Mouse (Mus musculus) lung, embryonic 14.5 days (tissue): ENCODE measurements around the gene Ddhd1. TPM values are rescaled to one million over a fixed set of nuclear protein-coding genes. Genes with fewer than 3 reads are reported as not detected.
A peak's percentile ranks its signal among the peaks of the same experiment; 100 is the strongest.

Experiments
- ATAC-seq: fragments of 200-750 bp; cut with Nextera tagmentation; 2 replicates; pipeline ENCODE4 v1.8.0; 2017; ENCODE audit warnings: mild to moderate bottlenecking, moderate TSS enrichment, moderate library complexity; ENCODE audit not compliant: insufficient read depth
- DNase-seq: peaks from one replicate; pipeline ENCODE4 v3.0.0-alpha.2; 2015
- H3K27ac ChIP-seq: fragments of 300-500 bp; sonication (generic); 2 replicates; pipeline ENCODE4 v1.5.1; 2014; ENCODE audit warnings: low read depth, mild to moderate bottlenecking, moderate library complexity
- H3K27me3 ChIP-seq: fragments of 300-500 bp; sonication (generic); 2 replicates; pipeline ENCODE4 v1.6.1; 2014; ENCODE audit warnings: low read length, control low read depth; ENCODE audit not compliant: insufficient read depth
- H3K36me3 ChIP-seq: fragments of 300-500 bp; sonication (generic); 2 replicates; pipeline ENCODE4 v1.6.1; 2014; ENCODE audit warnings: control low read depth; ENCODE audit not compliant: insufficient read depth
- H3K4me1 ChIP-seq: fragments of 300-500 bp; sonication (generic); 2 replicates; pipeline ENCODE4 v1.6.1; 2014; ENCODE audit warnings: antibody characterized with exemption, control low read depth; ENCODE audit not compliant: insufficient read depth
- H3K4me2 ChIP-seq: fragments of 300-500 bp; sonication (generic); 2 replicates; pipeline ENCODE4 v1.6.1; 2014; ENCODE audit warnings: mild to moderate bottlenecking
- H3K4me3 ChIP-seq: fragments of 300-500 bp; sonication (generic); 2 replicates; pipeline ENCODE4 v1.5.1; 2014; ENCODE audit warnings: low read depth, low read length
- H3K9ac ChIP-seq: fragments of 300-500 bp; sonication (generic); 2 replicates; pipeline ENCODE4 v1.6.1; 2014
- H3K9me3 ChIP-seq: fragments of 300-500 bp; sonication (generic); 2 replicates; pipeline ENCODE4 v1.6.1; 2016; ENCODE audit warnings: low read depth, low read length, control low read depth
- CTCF ChIP-seq: IDR thresholded peaks from 2 replicates; pipeline ENCODE4 v1.5.1; 2016; ENCODE audit warnings: antibody characterized with exemption, low read depth
- WGBS: fragments of 180-500 bp; shearing (Covaris S2); extraction: QIAGEN DNeasy Blood & Tissue Kit; methylation state at CpG from one replicate; pipeline ENCODE4 v1.1.7; 2014; 5-methylcytosine and 5-hydroxymethylcytosine counted together
- polyA plus RNA-seq: library from polyadenylated mRNA; unstranded; fragments of >200 nt; fragmentation: Nextera tagmentation; extraction: Ambion mirVana; gene quantifications from 2 replicates; pipeline ENCODE4 v1.2.1, GENCODE M21; 2014

The Ddhd1 gene
- polyA plus RNA-seq, 1 experiment from 2014 or later = 8.5 TPM

DNA sequence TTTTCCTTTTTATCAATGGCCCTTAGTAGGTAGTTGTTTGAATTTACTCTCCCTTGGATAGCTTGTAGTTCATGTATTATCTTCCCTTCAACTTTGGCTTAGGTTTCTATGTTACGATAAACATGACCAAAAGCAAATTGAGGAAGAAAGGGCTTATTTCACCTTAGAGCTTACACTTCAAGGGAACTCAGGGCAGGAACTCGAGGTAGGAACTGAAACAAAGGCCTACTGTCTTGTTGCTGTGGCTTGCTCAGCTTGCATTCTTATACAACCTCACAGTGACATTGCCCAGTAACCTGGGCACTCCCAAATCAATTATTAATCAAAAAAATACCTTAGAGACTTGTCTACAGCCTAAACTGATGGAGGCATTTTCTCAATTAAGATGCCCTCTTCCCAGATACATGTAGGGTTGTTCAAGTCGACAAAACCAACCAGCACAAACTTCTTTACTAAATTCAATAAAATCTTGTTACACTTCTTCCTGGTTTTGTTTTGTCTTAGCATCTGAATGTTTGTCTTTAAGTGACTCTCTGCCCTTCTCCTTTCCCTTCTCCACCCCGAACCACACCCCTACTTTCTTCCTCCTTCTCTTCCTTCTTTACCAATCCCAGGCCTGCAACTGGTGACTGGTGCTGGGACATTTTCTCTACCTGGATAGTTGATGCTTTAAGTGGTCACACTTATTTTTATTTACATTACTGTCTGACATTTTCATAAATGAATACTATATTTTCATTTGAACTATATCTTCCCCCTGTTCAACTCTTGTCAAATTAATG is 25.0 kb downstream of the Ddhd1 start:
- Histone ChIP-seq H3K9me3 (no peaks in the 10 kb centered on the region), H3K4me3 (no peak overlapping the region), H3K4me1 (no peaks in the 10 kb centered on the region), H3K9ac (no peak overlapping the region), H3K27me3 (no peaks in the 10 kb centered on the region), H3K36me3 (no peaks in the 10 kb centered on the region), H3K27ac (no peak overlapping the region), H3K4me2 (no peak overlapping the region)
- DNase-seq = no peak
- no peak for TF ChIP-seq CTCF
- WGBS = 73% methylated on average over 4 of the region's 4 CpGs
- no peak for ATAC-seq

DNA sequence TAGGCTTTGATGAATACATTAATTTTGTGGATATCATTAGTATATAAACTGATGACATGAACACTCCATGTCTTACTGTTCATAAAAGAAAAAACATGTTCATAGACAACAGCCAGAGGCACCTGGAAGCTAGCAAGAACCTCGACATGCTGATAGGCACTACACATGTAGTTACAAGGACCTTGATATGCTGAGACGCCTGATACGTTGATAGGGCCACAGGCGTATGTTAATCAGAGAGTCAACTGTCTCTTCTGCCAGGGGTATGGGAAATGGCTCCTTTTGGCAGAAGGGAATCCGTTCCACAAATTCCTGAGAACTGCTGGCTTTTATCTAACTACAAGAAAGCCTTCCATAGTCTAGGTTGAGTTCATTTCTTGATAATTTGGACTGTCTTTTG is 27.4 kb downstream of the Ddhd1 start:
- TF ChIP-seq CTCF = no peak
- WGBS = 75% methylated on average over 5 of the region's 5 CpGs
- ATAC-seq (no peak), DNase-seq (no peak)
- no peaks in the 10 kb centered on the region for H3K27me3 ChIP-seq
- H3K9ac ChIP-seq = no peak overlapping the region
- no peaks in the 10 kb centered on the region for H3K4me1 ChIP-seq
- H3K27ac ChIP-seq = no peak overlapping the region
- no peak overlapping the region for H3K4me3 ChIP-seq
- H3K36me3 ChIP-seq = no peaks in the 10 kb centered on the region
- no peak overlapping the region for H3K4me2 ChIP-seq
- H3K9me3 ChIP-seq = no peaks in the 10 kb centered on the region

DNA sequence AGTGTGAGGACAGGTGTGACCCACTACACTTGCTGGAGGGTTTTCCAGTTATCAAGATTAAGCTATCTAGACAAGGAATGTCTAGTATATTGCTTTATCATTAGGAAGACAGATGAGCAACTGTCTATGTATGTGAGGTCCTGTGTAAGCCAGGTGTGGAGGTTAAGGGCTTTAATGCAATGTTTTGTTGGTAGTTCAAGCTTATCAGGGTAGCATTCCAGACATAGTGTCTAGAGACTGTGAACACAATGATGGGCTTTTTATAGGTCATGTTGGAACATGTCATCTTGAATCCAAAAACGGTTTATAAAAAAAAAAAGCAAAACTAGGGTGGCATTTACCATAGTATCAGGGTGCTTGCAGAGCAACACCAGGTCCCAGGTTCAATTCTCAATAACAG is 28.0 kb downstream of the Ddhd1 start:
- Histone ChIP-seq H3K9me3 (no peaks in the 10 kb centered on the region), H3K9ac (no peak overlapping the region), H3K27ac (no peak overlapping the region), H3K4me2 (no peak overlapping the region), H3K4me1 (no peaks in the 10 kb centered on the region), H3K36me3 (no peaks in the 10 kb centered on the region), H3K27me3 (no peaks in the 10 kb centered on the region), H3K4me3 (no peak overlapping the region)
- no peak for TF ChIP-seq CTCF
- DNase-seq = no peak
- 47% methylated on average over 1 of the region's 1 CpGs for WGBS
- no peak for ATAC-seq

DNA sequence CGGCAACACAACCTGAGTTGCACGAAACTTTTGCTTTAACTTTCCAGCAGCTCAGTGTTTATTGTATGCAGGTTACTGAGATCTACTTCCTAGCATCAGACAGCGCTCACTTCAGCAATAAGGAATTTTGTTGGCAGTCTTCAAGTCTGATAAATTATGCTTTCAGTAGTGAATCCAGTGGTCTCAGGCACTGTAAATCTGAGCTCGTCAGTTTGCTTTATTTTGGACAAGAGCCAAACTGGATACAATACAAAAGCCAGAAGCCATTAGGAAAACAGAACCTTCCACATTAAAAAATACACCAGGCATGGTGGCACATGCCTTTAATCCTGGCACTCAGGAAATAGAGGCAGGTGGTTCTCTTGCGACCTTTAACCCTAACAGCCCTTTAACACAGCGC is 39.6 kb downstream of the Ddhd1 start:
- Histone ChIP-seq H3K27me3 (no peaks in the 10 kb centered on the region), H3K9ac (no peak overlapping the region), H3K27ac (no peak overlapping the region), H3K4me3 (no peak overlapping the region), H3K9me3 (no peaks in the 10 kb centered on the region), H3K4me1 (0 out of 2 replicates have a peak, but pooled peaks cover 3% of the 10 kb centered on the region), H3K4me2 (no peak overlapping the region), H3K36me3 (peaks cover 12% of the 10 kb centered on the region; the same call in 1 of the 2 replicates)
- WGBS = 55% methylated on average over 6 of the region's 6 CpGs
- ATAC-seq = peak; percentile 44; the same call in 1 of the 2 replicates
- TF ChIP-seq CTCF = no peak
- DNase-seq = peak; percentile 73

DNA sequence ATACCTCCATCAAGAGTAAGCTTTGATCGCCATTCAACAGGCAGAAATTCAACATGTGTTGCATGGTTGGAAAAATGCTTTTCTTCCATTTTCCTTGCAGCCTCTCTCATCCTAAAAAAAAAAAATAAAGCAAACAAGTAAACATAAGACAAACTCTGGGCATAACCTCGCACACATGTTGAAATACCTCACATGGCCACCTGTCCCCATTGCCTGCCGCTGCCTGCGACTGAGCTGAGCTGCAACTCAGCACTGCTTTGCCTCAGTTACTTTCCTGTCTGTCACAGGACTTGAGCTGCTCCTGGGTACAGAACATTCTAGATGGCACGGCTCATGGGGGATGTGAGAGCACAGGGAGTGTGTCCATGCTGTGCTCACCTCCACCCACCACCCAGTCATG is 41.4 kb downstream of the Ddhd1 start:
- no peak for TF ChIP-seq CTCF
- ATAC-seq = no peak
- no peaks in the 10 kb centered on the region for H3K27me3 ChIP-seq

DNA sequence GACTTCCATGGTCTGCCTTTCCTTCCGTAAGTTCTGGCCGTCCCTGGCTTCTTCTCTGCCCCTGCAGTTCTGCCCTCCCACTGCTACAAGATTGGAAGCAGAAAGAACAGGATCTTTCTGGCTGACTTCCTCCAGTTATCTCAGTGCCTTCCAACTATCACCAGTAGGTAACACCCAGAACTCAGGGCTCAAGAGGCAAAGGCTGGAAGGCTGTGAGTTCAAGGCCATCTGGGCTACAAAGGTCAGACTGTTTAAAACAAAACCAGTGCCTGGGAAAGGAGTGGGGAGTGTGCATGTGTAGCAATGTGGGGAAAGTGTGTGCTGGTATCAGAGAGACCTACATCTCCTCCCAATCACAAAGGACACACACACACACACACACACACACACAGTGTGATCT is 42.2 kb downstream of the Ddhd1 start:
- H3K4me2 ChIP-seq = no peak overlapping the region
- H3K36me3 ChIP-seq = peaks cover 20% of the 10 kb centered on the region; the same call in 1 of the 2 replicates
- H3K4me3 ChIP-seq = no peak overlapping the region
- H3K9ac ChIP-seq = no peak overlapping the region
- no peak for TF ChIP-seq CTCF
- 87% methylated on average over 2 of the region's 2 CpGs for WGBS
- no peak overlapping the region for H3K27ac ChIP-seq
- DNase-seq (no peak), ATAC-seq (no peak)
- H3K27me3 ChIP-seq = no peaks in the 10 kb centered on the region
- H3K4me1 ChIP-seq = 0 out of 2 replicates have a peak, but pooled peaks cover 3% of the 10 kb centered on the region
- H3K9me3 ChIP-seq = no peaks in the 10 kb centered on the region

More for the DNA sequence above, 41.4 kb downstream of the Ddhd1 start:
- Histone ChIP-seq H3K4me3 (no peak overlapping the region), H3K9ac (no peak overlapping the region), H3K4me1 (0 out of 2 replicates have a peak, but pooled peaks cover 3% of the 10 kb centered on the region), H3K27ac (no peak overlapping the region), H3K9me3 (no peaks in the 10 kb centered on the region), H3K4me2 (no peak overlapping the region), H3K36me3 (peaks cover 18% of the 10 kb centered on the region; the same call in 1 of the 2 replicates)
- WGBS = 91% methylated on average over 5 of the region's 5 CpGs
- DNase-seq = no peak

DNA sequence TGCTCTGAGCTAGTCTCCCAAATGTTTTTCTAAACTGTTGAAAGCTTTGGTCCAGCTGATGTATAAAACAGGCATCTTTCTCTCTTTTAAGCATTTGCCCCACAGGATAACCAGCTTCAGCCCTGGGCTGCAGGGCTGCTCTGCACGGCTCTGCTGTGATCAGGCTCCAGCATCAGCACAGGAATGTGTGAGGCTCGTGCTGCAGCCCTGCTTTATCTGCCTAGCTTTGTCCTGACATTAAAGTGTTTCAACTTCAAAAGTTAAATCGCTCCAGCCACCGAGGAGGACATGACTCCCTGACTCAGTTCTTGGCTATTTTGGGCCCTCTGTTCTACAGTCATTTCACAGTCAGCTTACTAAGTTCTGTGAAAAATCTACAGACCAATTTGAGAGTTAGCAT is 43.1 kb downstream of the Ddhd1 start:
- Histone ChIP-seq H3K9ac (no peak overlapping the region), H3K27ac (no peak overlapping the region), H3K36me3 (peaks cover 25% of the 10 kb centered on the region; the same call in 1 of the 2 replicates), H3K4me3 (no peak overlapping the region), H3K9me3 (no peaks in the 10 kb centered on the region), H3K4me2 (no peak overlapping the region), H3K27me3 (no peaks in the 10 kb centered on the region), H3K4me1 (0 out of 2 replicates have a peak, but pooled peaks cover 3% of the 10 kb centered on the region)
- no peak for TF ChIP-seq CTCF
- WGBS = 29% methylated on average over 4 of the region's 4 CpGs
- ATAC-seq = no peak
- DNase-seq = peak; percentile 4
